Mouse (Mus musculus) spleen, embryonic (tissue): ENCODE results near the gene Ube2j1.

Source experiments
- CTCF ChIA-PET: fragments of 350-600 bp; sonication (Branson Sonifier 250); formaldehyde crosslinking; loops from one replicate; lab custom pipeline; 2022; lab: Charles Lee

The Ube2j1 gene

DNA sequence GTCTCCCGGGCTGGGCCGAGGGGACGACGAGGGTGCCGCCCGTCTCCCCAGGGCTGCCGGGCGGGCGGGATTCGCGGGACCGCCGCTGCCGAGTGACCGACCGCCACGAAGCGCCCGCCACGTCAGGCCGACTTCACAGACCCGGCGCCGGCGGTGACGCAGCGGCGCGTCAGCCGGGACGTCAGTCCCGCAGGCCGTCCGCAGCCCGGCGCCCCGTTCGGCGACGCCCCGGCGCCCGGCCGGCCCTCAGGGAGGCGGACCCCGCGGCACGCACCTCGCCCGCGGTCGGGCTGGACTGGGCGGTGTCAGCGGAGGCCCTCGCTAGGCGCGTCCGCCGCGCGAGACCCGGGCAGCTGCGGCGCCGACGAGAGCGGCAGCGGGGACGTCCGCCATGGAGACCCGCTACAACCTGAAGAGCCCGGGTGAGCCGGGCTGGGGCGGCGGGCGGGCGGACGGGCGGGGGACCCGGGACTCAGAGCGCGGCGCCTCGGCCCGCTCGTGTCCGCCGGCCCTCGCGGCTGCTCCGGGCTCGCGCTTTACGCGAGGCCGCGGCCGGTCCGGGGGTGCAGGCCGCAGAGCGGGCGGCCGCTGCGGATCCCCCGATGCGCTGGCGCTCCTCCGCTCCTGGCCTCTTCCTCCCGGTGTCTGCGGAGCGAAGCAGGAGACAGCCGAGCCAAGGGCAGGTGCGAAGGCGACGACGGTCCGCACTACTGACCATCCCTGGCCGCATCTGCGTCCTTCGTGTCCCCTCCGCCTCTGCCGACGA is at the start of gene Ube2j1:
Gene Ube2j1, plus strand, starts transcription at position 222 of the 766 bp plus-strand sequence.
- CTCF ChIA-PET = no interaction called here

GRCm38 (mm10) chr4:32981617-32982016 is 49.6 kb upstream of the Ube2j1 start:
- CTCF ChIA-PET = interaction anchor here (0.6 to 0.7 kb wide), 2 partner anchors 333 to 920 kb away, joined by 4 to 5 read pairs; no protein-coding TSS in a partner anchor

- CTCF ChIA-PET = interaction anchor here (0.6 to 0.7 kb wide), 2 partner anchors 332 to 920 kb away, joined by 4 to 5 read pairs; no protein-coding TSS in a partner anchor
These were observed 49.0 kb upstream of the Ube2j1 start for GRCm38 (mm10) chr4:32982041-32982715.

- CTCF ChIA-PET = interaction anchor here (1.0 kb wide), 1 partner anchor 13 kb away, joined by 3 read pairs; no protein-coding TSS in a partner anchor
These were observed 48.5 kb upstream of the Ube2j1 start, which contains the start of gene Rragd for GRCm38 (mm10) chr4:32982716-32983175. Rragd (plus strand) TSS chr4:32983037.

GRCm38 (mm10) chr4:32983176-32984155 is 47.8 kb upstream of the Ube2j1 start:
- CTCF ChIA-PET = interaction anchor here (1.0 kb wide), 1 partner anchor 12 kb away, joined by 3 read pairs; no protein-coding TSS in a partner anchor

GRCm38 (mm10) chr4:32984242-32984641 is 47.0 kb upstream of the Ube2j1 start:
- CTCF ChIA-PET = no interaction called here

DNA sequence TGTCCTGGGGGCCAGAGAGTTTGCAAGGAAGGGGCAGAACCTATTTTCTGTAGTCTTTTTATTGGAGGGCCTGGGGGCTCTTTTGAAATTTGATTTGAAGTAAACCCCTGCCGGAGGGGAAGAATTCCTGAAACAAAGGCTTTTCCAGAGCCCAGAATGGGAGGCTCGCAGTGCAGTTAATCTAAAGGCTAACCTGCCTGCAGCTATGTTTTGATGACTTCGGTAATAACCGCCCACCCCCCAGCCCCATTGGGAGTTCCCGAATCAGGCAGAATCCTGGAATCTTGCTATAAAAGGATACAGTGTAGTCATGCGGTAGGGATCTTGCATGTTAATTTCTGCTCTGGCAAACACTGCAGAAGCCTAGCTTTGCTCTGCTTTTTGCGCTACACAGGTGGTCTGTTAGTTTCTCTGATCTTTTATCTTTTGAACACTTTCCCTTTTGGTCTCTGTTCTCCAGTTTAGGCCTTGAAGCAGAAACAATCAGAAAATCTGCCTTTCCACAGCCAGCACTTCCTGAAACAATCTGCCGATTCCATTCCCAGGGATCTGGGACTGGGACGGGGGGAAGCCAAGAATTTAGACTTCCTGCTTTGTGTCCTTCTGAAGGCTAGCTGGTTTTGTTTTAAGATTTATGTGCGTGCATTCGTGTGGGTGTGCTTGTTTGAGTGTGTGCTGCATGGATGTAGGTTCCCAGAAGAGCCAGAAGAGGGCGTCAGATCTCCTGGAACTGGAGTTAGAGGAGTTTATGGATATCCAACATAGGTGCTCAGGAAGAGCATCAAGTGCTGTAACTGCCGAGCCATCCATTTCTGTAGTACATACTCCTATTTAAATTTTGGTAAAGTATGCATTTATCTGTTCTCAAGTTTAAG is 46.2 kb upstream of the Ube2j1 start:
- CTCF ChIA-PET = no interaction called here

GRCm38 (mm10) chr4:32985684-32986083 is 45.5 kb upstream of the Ube2j1 start:
- CTCF ChIA-PET = no interaction called here

DNA sequence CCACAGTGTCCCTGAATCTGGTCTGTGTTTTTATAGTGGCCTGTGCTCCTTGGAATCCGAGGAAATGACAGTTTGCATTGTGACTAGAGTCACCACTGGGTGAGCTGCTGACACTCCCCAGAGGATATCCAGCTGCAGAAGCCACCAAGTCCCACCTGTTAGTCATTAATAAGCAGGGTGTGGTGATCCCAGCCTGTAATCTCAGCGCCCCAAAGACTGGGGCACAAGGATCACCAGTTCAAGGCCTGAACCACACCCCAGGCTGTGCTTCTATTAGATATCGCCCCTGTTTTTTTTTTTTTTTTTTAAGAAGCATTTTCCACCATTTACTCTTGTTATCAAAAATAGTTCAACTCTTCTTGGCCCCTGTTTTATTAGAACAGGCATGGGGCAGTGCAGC is 44.2 kb upstream of the Ube2j1 start:
- CTCF ChIA-PET = interaction anchor here (0.7 kb wide), 1 partner anchor 298 kb away, joined by 10 read pairs; no protein-coding TSS in a partner anchor

DNA sequence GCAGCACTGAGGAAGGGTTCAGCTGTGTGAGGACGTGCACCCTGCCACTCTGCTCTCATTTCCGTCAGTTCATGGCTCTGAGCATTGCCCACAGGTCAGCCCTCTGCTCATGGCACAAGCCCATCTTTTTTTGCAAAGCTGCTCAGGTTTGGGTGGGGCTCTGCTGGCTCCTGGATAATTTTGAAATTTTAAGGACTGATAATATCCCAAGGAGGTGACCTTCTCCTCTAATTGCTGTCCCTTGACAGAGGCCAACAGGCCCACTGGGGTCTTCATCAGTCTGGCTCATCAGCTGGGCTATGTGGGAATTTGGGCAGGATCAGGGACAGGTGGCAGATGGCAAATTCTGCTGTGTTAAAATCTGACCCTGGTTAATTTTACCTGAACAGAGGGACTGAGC is 41.9 kb upstream of the Ube2j1 start:
- CTCF ChIA-PET = interaction anchor here (0.7 kb wide), 1 partner anchor 90 kb away, joined by 5 read pairs; no protein-coding TSS in a partner anchor

DNA sequence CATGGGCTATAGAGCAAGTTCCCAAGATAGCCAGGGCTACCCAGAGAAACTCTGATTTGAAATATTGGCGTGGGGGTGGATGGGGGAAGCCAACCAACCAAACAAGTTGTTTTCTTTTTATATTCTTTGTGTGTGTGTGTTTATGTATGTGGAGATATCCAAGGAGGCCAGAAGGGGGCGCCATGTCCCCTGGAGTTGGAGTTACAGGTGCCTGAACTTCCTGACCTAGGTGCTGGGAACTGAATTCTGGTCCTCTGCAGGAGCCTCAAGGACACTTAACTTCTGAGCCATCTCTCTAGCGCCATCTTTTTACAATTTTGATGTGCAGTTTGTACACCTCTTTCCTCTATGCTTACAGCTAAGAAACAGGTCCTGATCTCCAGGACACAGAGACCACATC is 37.0 kb upstream of the Ube2j1 start:
- CTCF ChIA-PET = no interaction called here

GRCm38 (mm10) chr4:32996083-32996482 is 35.1 kb upstream of the Ube2j1 start:
- CTCF ChIA-PET = interaction anchor here (0.5 to 1.2 kb wide), 3 partner anchors 13 to 1664 kb away, joined by 3 to 6 read pairs (median 3); partner anchors contain the start of gene Rragd

DNA sequence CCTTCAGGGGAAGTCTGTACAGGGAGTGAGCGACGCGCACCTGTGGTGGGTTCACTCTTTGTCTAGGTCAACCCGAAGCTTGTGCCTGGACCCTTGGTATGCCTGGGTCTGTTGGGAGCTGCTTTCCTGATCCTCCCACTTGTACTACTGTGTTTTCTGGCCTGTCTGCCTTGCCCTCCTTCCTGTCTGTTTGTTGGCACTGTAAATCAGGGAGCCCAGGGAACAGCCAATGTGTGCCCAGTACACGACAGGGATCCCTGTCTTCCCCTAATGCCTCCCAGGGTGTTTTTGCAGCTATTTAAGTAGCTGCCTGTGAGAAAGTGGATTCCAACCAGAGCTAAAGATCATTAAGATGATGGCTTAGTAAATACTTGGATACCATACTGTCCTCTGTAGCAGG is 33.6 kb upstream of the Ube2j1 start:
- CTCF ChIA-PET = no interaction called here

DNA sequence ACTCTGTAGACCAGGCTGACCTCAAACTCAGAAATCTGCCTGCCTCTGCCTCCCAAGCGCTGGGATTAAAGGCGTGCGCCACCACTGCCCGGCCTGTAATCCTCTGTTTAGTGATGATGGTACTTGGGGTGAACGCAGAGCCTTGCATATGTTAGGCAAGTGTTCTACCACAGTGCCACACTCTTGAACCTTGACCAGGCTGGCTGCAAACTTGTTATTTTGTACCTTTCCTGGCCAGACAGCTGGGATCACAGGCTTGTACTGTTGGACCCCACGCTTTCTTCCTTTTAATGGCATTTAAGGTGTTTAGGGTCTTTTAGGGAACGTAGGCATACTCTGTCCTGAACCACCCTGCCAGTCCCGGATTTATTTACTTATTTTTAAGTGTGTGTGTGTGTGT is 32.2 kb upstream of the Ube2j1 start:
- CTCF ChIA-PET = interaction anchor here (0.5 kb wide), 1 partner anchor 31 kb away, joined by 3 read pairs; no protein-coding TSS in a partner anchor

GRCm38 (mm10) chr4:33002081-33002480 is 29.1 kb upstream of the Ube2j1 start:
- CTCF ChIA-PET = no interaction called here

GRCm38 (mm10) chr4:33005595-33006470 is 25.4 kb upstream of the Ube2j1 start:
- CTCF ChIA-PET = interaction anchor here (0.7 kb wide), 1 partner anchor 9 kb away, joined by 6 read pairs; no protein-coding TSS in a partner anchor

DNA sequence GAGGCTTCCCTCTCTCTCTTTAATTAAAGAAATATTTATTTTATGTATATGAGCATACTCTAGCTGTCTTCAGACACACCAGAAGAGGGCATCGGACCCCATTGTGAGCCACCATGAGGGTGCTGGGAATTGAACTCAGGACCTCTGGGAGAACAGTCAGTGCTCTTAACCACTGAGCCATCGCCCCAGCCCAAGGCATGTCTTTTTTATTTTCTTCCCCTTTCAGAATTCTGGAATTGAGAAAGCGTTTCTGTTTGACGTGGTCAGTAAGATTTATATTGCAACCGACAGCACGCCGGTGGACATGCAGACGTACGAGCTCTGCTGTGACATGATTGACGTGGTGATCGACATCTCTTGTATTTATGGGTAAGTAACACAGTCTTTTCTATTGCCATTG is 24.4 kb upstream of the Ube2j1 start:
- CTCF ChIA-PET = no interaction called here

DNA sequence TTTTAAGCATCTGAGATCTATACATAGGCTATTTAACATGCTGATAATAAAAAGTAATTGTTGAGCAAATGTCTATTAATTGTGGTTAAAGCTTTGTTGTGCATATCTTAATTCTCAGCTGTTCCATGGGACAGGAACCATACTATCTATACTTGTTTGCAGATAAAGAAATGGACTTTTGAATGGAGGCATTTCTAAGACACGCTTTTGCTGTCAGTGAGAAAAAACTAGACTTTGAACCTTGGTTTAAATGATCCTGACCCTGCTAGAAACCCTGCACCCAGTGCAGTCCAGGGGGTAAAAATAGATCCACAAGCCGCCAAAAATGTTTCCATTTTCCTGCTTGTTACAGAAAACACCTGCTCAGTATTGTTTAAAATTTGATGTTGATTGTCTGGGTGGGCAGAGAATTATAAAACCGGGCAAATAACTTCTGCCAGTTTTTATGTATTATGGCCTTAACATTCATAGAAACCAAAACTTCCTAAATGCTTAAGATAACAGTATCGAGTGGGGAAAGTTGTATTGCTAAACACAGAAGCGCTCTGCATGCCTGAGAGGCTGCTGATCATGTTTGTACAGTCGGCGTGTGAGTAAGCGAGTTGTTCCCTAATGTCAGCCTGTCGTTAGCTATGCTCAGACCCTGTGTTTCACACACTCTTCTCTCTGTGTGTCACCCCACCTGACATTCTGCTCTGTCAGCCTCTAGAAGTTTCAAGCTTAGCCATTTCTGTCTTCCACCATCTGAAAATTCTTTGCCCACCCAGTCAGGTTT is 23.6 kb upstream of the Ube2j1 start:
- CTCF ChIA-PET = no interaction called here
